Mouse (Mus musculus): ENCODE results near the gene Pld4. TPM values are rescaled to one million over a fixed set of nuclear protein-coding genes. Genes with fewer than 3 reads are reported as not detected.

The Pld4 gene
- polyA plus RNA-seq (2014; fragmentation: Nextera tagmentation; extraction: Ambion mirVana) = 3.4 and 6.5 TPM in 2 replicates

DNA sequence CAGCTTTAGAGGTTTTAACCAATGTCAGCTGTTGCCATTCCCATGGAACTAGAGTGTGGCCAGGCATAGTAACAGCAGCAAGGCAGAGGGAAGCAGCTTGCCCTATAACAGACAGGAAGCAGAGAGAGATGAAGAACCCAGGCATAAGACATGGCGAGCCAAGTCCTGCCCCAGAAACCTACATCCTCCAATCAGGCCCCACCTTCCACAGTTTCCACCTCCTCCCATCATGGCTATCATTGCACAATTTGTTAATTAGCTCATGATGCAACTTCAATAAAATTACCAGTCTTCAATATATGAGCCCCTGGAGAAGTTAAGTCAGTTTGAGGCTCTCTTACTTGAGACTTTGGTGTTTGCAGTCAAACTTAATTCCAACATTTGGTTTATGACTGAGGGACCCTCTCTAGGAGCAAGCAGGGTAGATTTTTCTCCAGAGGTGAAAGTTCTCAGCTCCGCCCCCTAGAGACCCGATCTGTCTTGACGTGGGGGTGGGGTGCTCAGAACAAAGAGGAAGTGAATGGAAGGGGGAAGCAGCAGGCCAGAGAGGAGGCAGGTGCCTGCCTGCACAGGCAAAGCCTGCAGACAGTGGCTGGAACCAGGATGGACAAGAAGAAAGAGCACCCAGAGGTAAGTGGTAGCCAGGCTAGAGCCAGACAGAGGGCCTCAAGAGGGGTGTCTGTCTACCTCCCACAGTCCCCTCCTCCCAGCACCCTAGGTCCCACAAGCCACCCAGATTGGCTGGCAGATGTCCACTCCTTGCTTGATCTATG, at the start of gene Pld4:
TSS of gene Pld4 (plus strand) at position 502 of the 773 bp plus-strand sequence.
- 42% methylated on average over 4 of the region's 4 CpGs for WGBS
- Histone ChIP-seq H3K9me3 (replicated peaks; ENCODE audit: control insufficient read depth, low read length) (no peaks in the 10 kb centered on the region), H3K27ac (replicated peaks; ENCODE audit: low read depth, low read length) (no peak within 1 kb of the TSS), H3K36me3 (replicated peaks; ENCODE audit: control insufficient read depth, insufficient read depth, low read depth, low read length) (no peaks in the 10 kb centered on the region), H3K27me3 (ENCODE audit: control insufficient read depth, insufficient read depth, low read length) (no peaks in the 10 kb centered on the region), H3K4me1 (ENCODE audit: control insufficient read depth, insufficient read depth, low read length) (no peaks in the 10 kb centered on the region), H3K4me2 (ENCODE audit: low read depth, low read length) (no peak within 1 kb of the TSS), H3K9ac (replicated peaks; ENCODE audit: low read length) (no peak within 1 kb of the TSS), H3K4me3 (ENCODE audit: low read depth, low read length) (no peak within 1 kb of the TSS)
- DNase-seq (ENCODE audit: low spot score) (no peak), ATAC-seq (replicated peaks; ENCODE audit: insufficient number of reproducible peaks, low FRiP score, low TSS enrichment, low read depth) (no peak)

DNA sequence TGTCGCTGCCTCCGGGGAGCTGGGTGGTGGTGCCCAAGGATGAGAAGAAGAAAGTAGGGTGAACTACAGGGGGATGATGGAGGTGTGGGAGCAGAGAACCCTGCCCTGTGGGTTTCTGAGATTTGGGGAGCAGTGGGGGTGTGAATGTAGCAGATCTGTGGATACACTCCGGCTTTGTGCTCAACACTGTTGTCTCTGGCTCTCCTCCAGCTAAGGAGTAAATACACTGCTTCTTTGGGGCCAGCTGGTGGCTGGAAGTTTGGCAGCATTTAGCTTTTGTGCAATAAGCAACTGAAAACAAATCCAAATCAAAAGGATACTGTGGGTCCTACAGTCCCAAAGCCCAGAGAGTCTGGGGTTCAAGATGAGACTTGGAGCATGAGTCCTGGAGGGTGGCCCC, 46.5 kb upstream of the Pld4 start:
- H3K4me3 ChIP-seq (ENCODE audit: low read depth, low read length) = no peak overlapping the region

DNA sequence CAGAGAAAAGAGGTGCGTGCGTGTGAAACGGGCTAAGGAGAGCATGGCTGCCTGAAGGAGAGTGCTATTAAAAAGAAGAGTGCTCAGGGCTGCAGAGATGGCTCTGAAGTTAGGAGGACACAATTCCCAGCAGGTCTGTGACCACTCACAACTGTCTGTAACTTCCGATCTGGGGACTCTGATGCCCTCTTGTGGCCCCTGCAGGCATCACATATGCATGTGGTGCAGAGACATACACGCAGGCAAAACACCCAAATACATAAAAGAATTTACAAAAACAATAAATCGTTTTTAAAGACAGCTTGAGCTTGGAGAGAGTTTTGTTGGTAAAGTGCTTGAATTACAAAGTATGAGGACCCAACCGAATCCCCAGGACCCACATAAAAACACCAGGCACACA, 43.3 kb upstream of the Pld4 start:
- Histone ChIP-seq H3K27me3 (ENCODE audit: control insufficient read depth, insufficient read depth, low read length) (peaks cover 6% of the 10 kb centered on the region), H3K4me3 (ENCODE audit: low read depth, low read length) (no peak overlapping the region), H3K4me1 (ENCODE audit: control insufficient read depth, insufficient read depth, low read length) (peaks cover 4% of the 10 kb centered on the region; the same call in 1 of the 2 replicates), H3K4me2 (ENCODE audit: low read depth, low read length) (no peak overlapping the region), H3K36me3 (replicated peaks; ENCODE audit: control insufficient read depth, insufficient read depth, low read depth, low read length) (no peaks in the 10 kb centered on the region), H3K27ac (replicated peaks; ENCODE audit: low read depth, low read length) (no peak overlapping the region), H3K9me3 (replicated peaks; ENCODE audit: control insufficient read depth, low read length) (no peaks in the 10 kb centered on the region), H3K9ac (replicated peaks; ENCODE audit: low read length) (no peak overlapping the region)
- no peak for ATAC-seq (replicated peaks; ENCODE audit: insufficient number of reproducible peaks, low FRiP score, low TSS enrichment, low read depth)
- WGBS = 29% methylated on average over 7 of the region's 7 CpGs
- peak; percentile 71 for DNase-seq (ENCODE audit: low spot score)

More for the DNA sequence above, 46.5 kb upstream of the Pld4 start:
- H3K27ac ChIP-seq (replicated peaks; ENCODE audit: low read depth, low read length) = no peak overlapping the region
- H3K36me3 ChIP-seq (replicated peaks; ENCODE audit: control insufficient read depth, insufficient read depth, low read depth, low read length) = no peaks in the 10 kb centered on the region
- H3K27me3 ChIP-seq (ENCODE audit: control insufficient read depth, insufficient read depth, low read length) = no peaks in the 10 kb centered on the region
- H3K9me3 ChIP-seq (replicated peaks; ENCODE audit: control insufficient read depth, low read length) = no peaks in the 10 kb centered on the region
- DNase-seq (ENCODE audit: low spot score) (no peak), ATAC-seq (replicated peaks; ENCODE audit: insufficient number of reproducible peaks, low FRiP score, low TSS enrichment, low read depth) (no peak)
- no peaks in the 10 kb centered on the region for H3K4me1 ChIP-seq (ENCODE audit: control insufficient read depth, insufficient read depth, low read length)
- no peak overlapping the region for H3K9ac ChIP-seq (replicated peaks; ENCODE audit: low read length)
- 77% methylated on average over 3 of the region's 3 CpGs for WGBS
- no peak overlapping the region for H3K4me2 ChIP-seq (ENCODE audit: low read depth, low read length)

DNA sequence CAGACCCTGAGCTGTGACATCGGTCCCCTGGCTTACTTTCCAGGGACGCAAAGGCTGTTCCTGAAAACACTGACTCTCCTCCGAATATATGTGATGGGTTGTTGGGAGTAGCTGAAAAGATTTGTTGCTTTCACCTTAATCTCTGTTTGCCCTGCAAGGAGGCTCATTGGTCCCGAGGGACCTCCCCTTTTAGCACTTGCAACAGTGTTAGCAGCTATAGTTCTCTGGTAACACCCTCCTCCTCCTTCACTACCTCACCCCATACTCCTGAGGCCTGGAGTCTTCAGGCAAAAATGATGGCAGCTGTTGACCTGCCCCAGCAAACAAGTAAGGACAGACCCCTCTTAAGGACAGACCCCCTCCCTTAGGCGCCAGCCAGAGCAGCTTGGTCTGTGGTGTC, 41.5 kb upstream of the Pld4 start:
- DNase-seq (ENCODE audit: low spot score) (no peak), ATAC-seq (replicated peaks; ENCODE audit: insufficient number of reproducible peaks, low FRiP score, low TSS enrichment, low read depth) (no peak)
- Histone ChIP-seq H3K4me1 (ENCODE audit: control insufficient read depth, insufficient read depth, low read length) (peaks cover 4% of the 10 kb centered on the region; the same call in 1 of the 2 replicates), H3K9ac (replicated peaks; ENCODE audit: low read length) (no peak overlapping the region), H3K36me3 (replicated peaks; ENCODE audit: control insufficient read depth, insufficient read depth, low read depth, low read length) (no peaks in the 10 kb centered on the region), H3K4me2 (ENCODE audit: low read depth, low read length) (no peak overlapping the region), H3K27me3 (ENCODE audit: control insufficient read depth, insufficient read depth, low read length) (peaks cover 15% of the 10 kb centered on the region), H3K9me3 (replicated peaks; ENCODE audit: control insufficient read depth, low read length) (no peaks in the 10 kb centered on the region), H3K27ac (replicated peaks; ENCODE audit: low read depth, low read length) (no peak overlapping the region), H3K4me3 (ENCODE audit: low read depth, low read length) (no peak overlapping the region)
- 60% methylated on average over 5 of the region's 5 CpGs for WGBS

DNA sequence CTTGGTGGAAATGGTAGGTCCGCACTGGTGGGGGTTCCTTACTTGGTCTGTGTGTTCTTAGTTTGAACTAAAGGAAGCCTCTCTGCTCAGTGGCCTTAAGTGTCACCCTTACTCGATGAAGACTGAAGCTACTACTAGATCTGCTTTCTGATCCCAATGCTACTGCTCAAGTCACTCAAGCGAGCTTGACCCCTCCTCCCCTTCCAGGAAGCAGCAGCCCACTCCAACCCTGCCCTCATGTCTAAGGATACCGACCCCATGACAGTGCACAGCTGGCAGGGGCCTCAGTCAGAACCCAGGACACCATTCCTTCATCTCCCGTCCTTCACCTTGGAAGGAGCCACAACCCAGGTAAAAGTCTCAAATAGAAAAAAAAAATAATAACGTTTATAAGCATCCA, 40.2 kb upstream of the Pld4 start, which contains the start of gene Cep170b:
TSS of gene Cep170b (plus strand) at position 240 of the 400 bp plus-strand sequence.
- H3K4me1 ChIP-seq (ENCODE audit: control insufficient read depth, insufficient read depth, low read length) = peaks cover 4% of the 10 kb centered on the region; the same call in 1 of the 2 replicates
- no peaks in the 10 kb centered on the region for H3K36me3 ChIP-seq (replicated peaks; ENCODE audit: control insufficient read depth, insufficient read depth, low read depth, low read length)
- ATAC-seq (replicated peaks; ENCODE audit: insufficient number of reproducible peaks, low FRiP score, low TSS enrichment, low read depth) = no peak
- H3K9me3 ChIP-seq (replicated peaks; ENCODE audit: control insufficient read depth, low read length) = no peaks in the 10 kb centered on the region
- peak within 1 kb of the TSS; percentile 99; the same call in 1 of the 2 replicates for H3K4me2 ChIP-seq (ENCODE audit: low read depth, low read length)
- no peak within 1 kb of the TSS for H3K27ac ChIP-seq (replicated peaks; ENCODE audit: low read depth, low read length)
- DNase-seq (ENCODE audit: low spot score) = no peak
- H3K4me3 ChIP-seq (ENCODE audit: low read depth, low read length) = peak within 1 kb of the TSS; percentile 10; the same call in 1 of the 2 replicates
- H3K27me3 ChIP-seq (ENCODE audit: control insufficient read depth, insufficient read depth, low read length) = peaks cover 15% of the 10 kb centered on the region
- WGBS = 69% methylated on average over 6 of the region's 6 CpGs
- H3K9ac ChIP-seq (replicated peaks; ENCODE audit: low read length) = no peak within 1 kb of the TSS

DNA sequence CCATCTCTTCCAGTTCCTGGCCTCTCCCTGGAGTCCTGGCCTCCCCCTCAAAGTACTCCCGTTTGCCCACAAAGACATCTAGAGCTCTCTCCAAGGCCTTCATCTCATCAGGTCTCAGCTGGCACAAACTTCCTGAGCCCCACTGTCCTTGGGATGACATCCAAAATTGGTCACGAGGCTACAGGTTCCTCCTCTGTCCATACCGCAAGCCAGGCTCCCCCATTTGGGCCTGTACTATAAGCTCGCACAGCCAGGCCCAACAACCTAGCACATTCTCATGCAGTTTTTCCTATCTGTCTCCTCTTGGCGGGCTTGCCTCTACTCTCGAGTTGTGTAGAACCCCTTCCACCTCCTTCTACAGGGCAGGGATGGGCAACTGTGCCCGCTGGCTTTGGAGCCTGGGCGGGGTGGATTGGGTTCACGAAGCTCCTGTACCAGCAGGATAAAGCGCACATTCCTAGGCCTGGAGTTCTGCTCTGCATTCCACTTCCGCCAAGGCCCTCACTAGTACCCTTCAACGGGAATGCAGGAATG, 39.5 kb upstream of the Pld4 start:
- Histone ChIP-seq H3K4me2 (ENCODE audit: low read depth, low read length) (peak overlapping the region; percentile 99; the same call in 1 of the 2 replicates), H3K4me1 (ENCODE audit: control insufficient read depth, insufficient read depth, low read length) (peaks cover 4% of the 10 kb centered on the region; the same call in 1 of the 2 replicates), H3K36me3 (replicated peaks; ENCODE audit: control insufficient read depth, insufficient read depth, low read depth, low read length) (no peaks in the 10 kb centered on the region), H3K27me3 (ENCODE audit: control insufficient read depth, insufficient read depth, low read length) (peaks cover 15% of the 10 kb centered on the region), H3K9ac (replicated peaks; ENCODE audit: low read length) (no peak overlapping the region), H3K4me3 (ENCODE audit: low read depth, low read length) (0 out of 2 replicates have a peak overlapping the region, but pooled peaks have one; percentile 10), H3K9me3 (replicated peaks; ENCODE audit: control insufficient read depth, low read length) (no peaks in the 10 kb centered on the region), H3K27ac (replicated peaks; ENCODE audit: low read depth, low read length) (no peak overlapping the region)
- DNase-seq (ENCODE audit: low spot score) (no peak), ATAC-seq (replicated peaks; ENCODE audit: insufficient number of reproducible peaks, low FRiP score, low TSS enrichment, low read depth) (no peak)
- 30% methylated on average over 12 of the region's 12 CpGs for WGBS

DNA sequence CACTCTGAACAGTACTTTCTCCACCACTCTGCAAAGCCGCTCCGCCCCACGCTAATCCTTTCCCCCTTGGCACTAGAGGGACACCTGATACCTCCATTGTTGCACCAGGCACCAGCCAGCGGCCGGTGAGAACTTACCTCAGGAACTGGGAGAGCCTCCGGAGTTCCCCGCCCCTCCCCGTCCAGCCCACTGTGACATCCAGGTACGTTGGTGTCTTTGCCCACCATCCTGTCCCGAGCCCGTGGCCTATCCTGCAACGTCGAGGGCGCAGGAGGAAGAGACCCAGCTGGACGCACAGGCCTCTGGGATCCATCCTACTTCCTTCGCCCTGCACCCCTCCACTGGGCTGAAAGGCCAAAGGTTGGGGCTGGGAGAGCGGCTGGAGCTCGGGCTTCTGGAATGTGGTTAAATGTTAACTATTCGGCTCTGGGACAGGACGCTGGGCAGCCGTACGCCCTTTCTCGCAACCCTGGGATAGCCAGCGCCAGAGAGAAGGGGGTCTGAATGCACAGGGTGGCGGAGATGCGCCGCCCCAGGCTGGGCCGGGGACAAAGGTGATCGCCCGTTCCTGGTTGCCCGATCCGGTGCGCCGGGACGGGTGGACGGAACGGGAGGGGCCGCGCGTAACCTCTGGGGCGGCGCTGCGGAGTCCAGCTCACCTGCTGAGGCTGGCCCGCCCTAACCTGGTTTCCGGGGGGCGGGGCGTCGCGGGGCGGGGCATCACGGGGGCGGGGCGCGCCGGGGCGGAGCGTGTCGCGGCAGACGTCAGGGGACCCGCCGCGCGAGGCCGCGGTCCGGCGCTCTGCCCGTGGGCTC, 38.8 kb upstream of the Pld4 start:
- Histone ChIP-seq H3K27ac (replicated peaks; ENCODE audit: low read depth, low read length) (peak overlapping the region; percentile 62), H3K9me3 (replicated peaks; ENCODE audit: control insufficient read depth, low read length) (no peaks in the 10 kb centered on the region), H3K9ac (replicated peaks; ENCODE audit: low read length) (peak overlapping the region; percentile 74), H3K4me2 (ENCODE audit: low read depth, low read length) (peak overlapping the region; percentile 99), H3K27me3 (ENCODE audit: control insufficient read depth, insufficient read depth, low read length) (peaks cover 15% of the 10 kb centered on the region), H3K4me3 (ENCODE audit: low read depth, low read length) (peak overlapping the region; percentile 79), H3K4me1 (ENCODE audit: control insufficient read depth, insufficient read depth, low read length) (peaks cover 4% of the 10 kb centered on the region; the same call in 1 of the 2 replicates), H3K36me3 (replicated peaks; ENCODE audit: control insufficient read depth, insufficient read depth, low read depth, low read length) (no peaks in the 10 kb centered on the region)
- ATAC-seq (replicated peaks; ENCODE audit: insufficient number of reproducible peaks, low FRiP score, low TSS enrichment, low read depth) (peak; percentile 11; the same call in 1 of the 2 replicates), DNase-seq (ENCODE audit: low spot score) (peak; percentile 62)
- WGBS = 1% methylated on average over 51 of the region's 69 CpGs

Measured in embryonic facial prominence, embryonic 11.5 days (tissue).